Mouse (Mus musculus): ENCODE results near the gene Arhgef12. TPM values are rescaled to one million over a fixed set of nuclear protein-coding genes. Genes with fewer than 3 reads are reported as not detected.

The Arhgef12 gene
- 9.6 and 16.8 TPM in 2 replicates for polyA plus RNA-seq (2014; fragmentation: Nextera tagmentation; extraction: Ambion mirVana)

GRCm38 (mm10) chr9:43107187-43107517 lies at the start of gene Arhgef12:
Arhgef12 (minus strand) TSS chr9:43107239.
- Histone ChIP-seq H3K9ac (ENCODE audit: low read depth, low read length) (peak within 1 kb of the TSS; percentile 96), H3K36me3 (ENCODE audit: control insufficient read depth, insufficient read depth, low read length) (peaks cover 3% of the 10 kb centered on the region), H3K4me2 (peak within 1 kb of the TSS; percentile 83), H3K27me3 (ENCODE audit: control insufficient read depth, insufficient read depth, low read length) (no peaks in the 10 kb centered on the region), H3K27ac (ENCODE audit: low read depth, low read length) (peak within 1 kb of the TSS; percentile 94), H3K4me1 (ENCODE audit: control insufficient read depth, insufficient read depth, low read length) (peaks cover 16% of the 10 kb centered on the region), H3K4me3 (ENCODE audit: low read depth, low read length) (peak within 1 kb of the TSS; percentile 91), H3K9me3 (replicated peaks; ENCODE audit: control insufficient read depth, low read length) (no peaks in the 10 kb centered on the region)
- ATAC-seq (replicated peaks; ENCODE audit: insufficient number of reproducible peaks, low FRiP score, low TSS enrichment): no peak
- 30% methylated on average over 10 of the region's 10 CpGs for WGBS (ENCODE audit: insufficient replicate concordance)

- peaks cover 6% of the 10 kb centered on the region for H3K27me3 ChIP-seq (ENCODE audit: control insufficient read depth, insufficient read depth, low read length)
- H3K4me3 ChIP-seq (ENCODE audit: low read depth, low read length): no peak overlapping the region
- H3K36me3 ChIP-seq (ENCODE audit: control insufficient read depth, insufficient read depth, low read length): no peaks in the 10 kb centered on the region
- no peaks in the 10 kb centered on the region for H3K9me3 ChIP-seq (replicated peaks; ENCODE audit: control insufficient read depth, low read length)
- H3K4me2 ChIP-seq: no peak overlapping the region
- WGBS (ENCODE audit: insufficient replicate concordance): 61% methylated on average over 6 of the region's 6 CpGs
- no peaks in the 10 kb centered on the region for H3K4me1 ChIP-seq (ENCODE audit: control insufficient read depth, insufficient read depth, low read length)
- no peak for ATAC-seq (replicated peaks; ENCODE audit: insufficient number of reproducible peaks, low FRiP score, low TSS enrichment)
- H3K9ac ChIP-seq (ENCODE audit: low read depth, low read length): no peak overlapping the region
- no peak overlapping the region for H3K27ac ChIP-seq (ENCODE audit: low read depth, low read length)
Observed at GRCm38 (mm10) chr9:43155960-43156359, 48.9 kb upstream of the Arhgef12 start.

GRCm38 (mm10) chr9:43151779-43152178 lies 44.7 kb upstream of the Arhgef12 start:
- ATAC-seq (replicated peaks; ENCODE audit: insufficient number of reproducible peaks, low FRiP score, low TSS enrichment): no peak

GRCm38 (mm10) chr9:43150957-43151356 lies 43.9 kb upstream of the Arhgef12 start:
- Histone ChIP-seq H3K4me3 (ENCODE audit: low read depth, low read length) (no peak overlapping the region), H3K9me3 (replicated peaks; ENCODE audit: control insufficient read depth, low read length) (no peaks in the 10 kb centered on the region), H3K27me3 (ENCODE audit: control insufficient read depth, insufficient read depth, low read length) (peaks cover 13% of the 10 kb centered on the region), H3K27ac (ENCODE audit: low read depth, low read length) (no peak overlapping the region), H3K9ac (ENCODE audit: low read depth, low read length) (no peak overlapping the region), H3K36me3 (ENCODE audit: control insufficient read depth, insufficient read depth, low read length) (no peaks in the 10 kb centered on the region), H3K4me1 (ENCODE audit: control insufficient read depth, insufficient read depth, low read length) (peaks cover 9% of the 10 kb centered on the region), H3K4me2 (no peak overlapping the region)
- no peak for ATAC-seq (replicated peaks; ENCODE audit: insufficient number of reproducible peaks, low FRiP score, low TSS enrichment)
- 57% methylated on average over 9 of the region's 9 CpGs for WGBS (ENCODE audit: insufficient replicate concordance)

More at GRCm38 (mm10) chr9:43151779-43152178, 44.7 kb upstream of the Arhgef12 start:
- H3K9ac ChIP-seq (ENCODE audit: low read depth, low read length): no peak overlapping the region
- no peak overlapping the region for H3K4me3 ChIP-seq (ENCODE audit: low read depth, low read length)
- no peaks in the 10 kb centered on the region for H3K36me3 ChIP-seq (ENCODE audit: control insufficient read depth, insufficient read depth, low read length)
- H3K27me3 ChIP-seq (ENCODE audit: control insufficient read depth, insufficient read depth, low read length): peaks cover 13% of the 10 kb centered on the region
- no peak overlapping the region for H3K27ac ChIP-seq (ENCODE audit: low read depth, low read length)
- H3K4me2 ChIP-seq: no peak overlapping the region
- 78% methylated on average over 6 of the region's 6 CpGs for WGBS (ENCODE audit: insufficient replicate concordance)
- H3K4me1 ChIP-seq (ENCODE audit: control insufficient read depth, insufficient read depth, low read length): peaks cover 9% of the 10 kb centered on the region
- H3K9me3 ChIP-seq (replicated peaks; ENCODE audit: control insufficient read depth, low read length): no peaks in the 10 kb centered on the region

GRCm38 (mm10) chr9:43150075-43150474 lies 43.0 kb upstream of the Arhgef12 start:
- Histone ChIP-seq H3K4me2 (peak overlapping the region; percentile 47), H3K4me3 (ENCODE audit: low read depth, low read length) (no peak overlapping the region), H3K27me3 (ENCODE audit: control insufficient read depth, insufficient read depth, low read length) (peaks cover 10% of the 10 kb centered on the region), H3K4me1 (ENCODE audit: control insufficient read depth, insufficient read depth, low read length) (peaks cover 9% of the 10 kb centered on the region), H3K36me3 (ENCODE audit: control insufficient read depth, insufficient read depth, low read length) (no peaks in the 10 kb centered on the region), H3K9me3 (replicated peaks; ENCODE audit: control insufficient read depth, low read length) (no peaks in the 10 kb centered on the region), H3K9ac (ENCODE audit: low read depth, low read length) (no peak overlapping the region), H3K27ac (ENCODE audit: low read depth, low read length) (no peak overlapping the region)
- WGBS (ENCODE audit: insufficient replicate concordance): 27% methylated on average over 10 of the region's 10 CpGs
- no peak for ATAC-seq (replicated peaks; ENCODE audit: insufficient number of reproducible peaks, low FRiP score, low TSS enrichment)

GRCm38 (mm10) chr9:43149498-43149897 lies 42.5 kb upstream of the Arhgef12 start:
- Histone ChIP-seq H3K27me3 (ENCODE audit: control insufficient read depth, insufficient read depth, low read length) (peaks cover 10% of the 10 kb centered on the region), H3K4me1 (ENCODE audit: control insufficient read depth, insufficient read depth, low read length) (peaks cover 13% of the 10 kb centered on the region), H3K36me3 (ENCODE audit: control insufficient read depth, insufficient read depth, low read length) (no peaks in the 10 kb centered on the region), H3K4me3 (ENCODE audit: low read depth, low read length) (no peak overlapping the region), H3K27ac (ENCODE audit: low read depth, low read length) (no peak overlapping the region), H3K4me2 (no peak overlapping the region), H3K9ac (ENCODE audit: low read depth, low read length) (no peak overlapping the region), H3K9me3 (replicated peaks; ENCODE audit: control insufficient read depth, low read length) (no peaks in the 10 kb centered on the region)
- no peak for ATAC-seq (replicated peaks; ENCODE audit: insufficient number of reproducible peaks, low FRiP score, low TSS enrichment)
- 68% methylated on average over 3 of the region's 3 CpGs for WGBS (ENCODE audit: insufficient replicate concordance)

GRCm38 (mm10) chr9:43145196-43145595 lies 38.2 kb upstream of the Arhgef12 start:
- Histone ChIP-seq H3K27me3 (ENCODE audit: control insufficient read depth, insufficient read depth, low read length) (peaks cover 6% of the 10 kb centered on the region), H3K36me3 (ENCODE audit: control insufficient read depth, insufficient read depth, low read length) (no peaks in the 10 kb centered on the region), H3K4me2 (no peak overlapping the region), H3K4me1 (ENCODE audit: control insufficient read depth, insufficient read depth, low read length) (peaks cover 9% of the 10 kb centered on the region), H3K27ac (ENCODE audit: low read depth, low read length) (no peak overlapping the region), H3K4me3 (ENCODE audit: low read depth, low read length) (no peak overlapping the region), H3K9me3 (replicated peaks; ENCODE audit: control insufficient read depth, low read length) (no peaks in the 10 kb centered on the region), H3K9ac (ENCODE audit: low read depth, low read length) (no peak overlapping the region)
- 76% methylated on average over 4 of the region's 4 CpGs for WGBS (ENCODE audit: insufficient replicate concordance)
- ATAC-seq (replicated peaks; ENCODE audit: insufficient number of reproducible peaks, low FRiP score, low TSS enrichment): no peak

- peaks cover 3% of the 10 kb centered on the region; the same call in 1 of the 2 replicates for H3K4me1 ChIP-seq (ENCODE audit: control insufficient read depth, insufficient read depth, low read length)
- no peak overlapping the region for H3K4me2 ChIP-seq
- no peaks in the 10 kb centered on the region for H3K36me3 ChIP-seq (ENCODE audit: control insufficient read depth, insufficient read depth, low read length)
- H3K4me3 ChIP-seq (ENCODE audit: low read depth, low read length): no peak overlapping the region
- no peak overlapping the region for H3K9ac ChIP-seq (ENCODE audit: low read depth, low read length)
- 60% methylated on average over 12 of the region's 12 CpGs for WGBS (ENCODE audit: insufficient replicate concordance)
- no peak for ATAC-seq (replicated peaks; ENCODE audit: insufficient number of reproducible peaks, low FRiP score, low TSS enrichment)
- H3K27me3 ChIP-seq (ENCODE audit: control insufficient read depth, insufficient read depth, low read length): peaks cover 4% of the 10 kb centered on the region
- no peak overlapping the region for H3K27ac ChIP-seq (ENCODE audit: low read depth, low read length)
- H3K9me3 ChIP-seq (replicated peaks; ENCODE audit: control insufficient read depth, low read length): no peaks in the 10 kb centered on the region
Observed at GRCm38 (mm10) chr9:43144206-43144810, 37.3 kb upstream of the Arhgef12 start.

- H3K36me3 ChIP-seq (ENCODE audit: control insufficient read depth, insufficient read depth, low read length): no peaks in the 10 kb centered on the region
- H3K4me2 ChIP-seq: no peak overlapping the region
- no peak for ATAC-seq (replicated peaks; ENCODE audit: insufficient number of reproducible peaks, low FRiP score, low TSS enrichment)
- no peak overlapping the region for H3K27ac ChIP-seq (ENCODE audit: low read depth, low read length)
- H3K27me3 ChIP-seq (ENCODE audit: control insufficient read depth, insufficient read depth, low read length): no peaks in the 10 kb centered on the region; the same call in 1 of the 2 replicates
- no peak overlapping the region for H3K9ac ChIP-seq (ENCODE audit: low read depth, low read length)
- no peak overlapping the region for H3K4me3 ChIP-seq (ENCODE audit: low read depth, low read length)
- H3K9me3 ChIP-seq (replicated peaks; ENCODE audit: control insufficient read depth, low read length): no peaks in the 10 kb centered on the region
- peaks cover 3% of the 10 kb centered on the region; the same call in 1 of the 2 replicates for H3K4me1 ChIP-seq (ENCODE audit: control insufficient read depth, insufficient read depth, low read length)
- WGBS (ENCODE audit: insufficient replicate concordance): 8% methylated on average over 4 of the region's 4 CpGs
Observed at GRCm38 (mm10) chr9:43141839-43142238, 34.8 kb upstream of the Arhgef12 start.

Measured in heart, embryonic 11.5 days (tissue).